Mouse (Mus musculus): ENCODE data around the gene Arhgdia. TPM values are rescaled to one million over a fixed set of nuclear protein-coding genes. Genes with fewer than 3 reads are reported as not detected.
"Not testable (repeated sequence)": the region's sequence is repeated elsewhere in the genome, so short reads cannot be mapped to it uniquely, and the experiment has no call there.

The Arhgdia gene
- total RNA-seq, 1 experiment from 2014 or later = 163 TPM

- ATAC-seq (replicated peaks; ENCODE audit: insufficient number of reproducible peaks, low FRiP score, low TSS enrichment, poor library complexity, severe bottlenecking) = no peak
Measured at GRCm38 (mm10) chr11:120568324-120568723, 13.1 kb downstream of the Arhgdia start.

GRCm38 (mm10) chr11:120565114-120565513, 16.3 kb downstream of the Arhgdia start:
- no peak for ATAC-seq (replicated peaks; ENCODE audit: insufficient number of reproducible peaks, low FRiP score, low TSS enrichment, poor library complexity, severe bottlenecking)

GRCm38 (mm10) chr11:120562949-120563348, 18.5 kb downstream of the Arhgdia start:
- ATAC-seq (replicated peaks; ENCODE audit: insufficient number of reproducible peaks, low FRiP score, low TSS enrichment, poor library complexity, severe bottlenecking) = no peak

- ATAC-seq (replicated peaks; ENCODE audit: insufficient number of reproducible peaks, low FRiP score, low TSS enrichment, poor library complexity, severe bottlenecking) = no peak
Measured at GRCm38 (mm10) chr11:120560952-120561728, 20.3 kb downstream of the Arhgdia start.

- ATAC-seq (replicated peaks; ENCODE audit: insufficient number of reproducible peaks, low FRiP score, low TSS enrichment, poor library complexity, severe bottlenecking) = not testable (repeated sequence)
Measured at GRCm38 (mm10) chr11:120558843-120559242, 22.6 kb downstream of the Arhgdia start.

GRCm38 (mm10) chr11:120555260-120555659, 26.2 kb downstream of the Arhgdia start:
- ATAC-seq (replicated peaks; ENCODE audit: insufficient number of reproducible peaks, low FRiP score, low TSS enrichment, poor library complexity, severe bottlenecking) = no peak

GRCm38 (mm10) chr11:120554834-120555233, 26.6 kb downstream of the Arhgdia start:
- ATAC-seq (replicated peaks; ENCODE audit: insufficient number of reproducible peaks, low FRiP score, low TSS enrichment, poor library complexity, severe bottlenecking) = no peak

GRCm38 (mm10) chr11:120552736-120553135, 28.7 kb downstream of the Arhgdia start:
- ATAC-seq (replicated peaks; ENCODE audit: insufficient number of reproducible peaks, low FRiP score, low TSS enrichment, poor library complexity, severe bottlenecking) = no peak

GRCm38 (mm10) chr11:120550810-120551440, 30.5 kb downstream of the Arhgdia start, which contains the start of gene Ppp1r27:
Gene Ppp1r27, minus strand, starts transcription at chr11:120551132.
- ATAC-seq (replicated peaks; ENCODE audit: insufficient number of reproducible peaks, low FRiP score, low TSS enrichment, poor library complexity, severe bottlenecking) = no peak

GRCm38 (mm10) chr11:120549986-120550809, 31.2 kb downstream of the Arhgdia start:
- ATAC-seq (replicated peaks; ENCODE audit: insufficient number of reproducible peaks, low FRiP score, low TSS enrichment, poor library complexity, severe bottlenecking) = no peak

GRCm38 (mm10) chr11:120549168-120549945, 32.1 kb downstream of the Arhgdia start, which contains the start of gene Mcrip1:
Gene Mcrip1, minus strand, starts transcription at chr11:120549727.
- ATAC-seq (replicated peaks; ENCODE audit: insufficient number of reproducible peaks, low FRiP score, low TSS enrichment, poor library complexity, severe bottlenecking) = peak; percentile 62

GRCm38 (mm10) chr11:120548786-120549167, 32.6 kb downstream of the Arhgdia start:
- no peak for ATAC-seq (replicated peaks; ENCODE audit: insufficient number of reproducible peaks, low FRiP score, low TSS enrichment, poor library complexity, severe bottlenecking)

GRCm38 (mm10) chr11:120548214-120548613, 33.2 kb downstream of the Arhgdia start:
- ATAC-seq (replicated peaks; ENCODE audit: insufficient number of reproducible peaks, low FRiP score, low TSS enrichment, poor library complexity, severe bottlenecking) = no peak

GRCm38 (mm10) chr11:120547469-120547868, 34.0 kb downstream of the Arhgdia start:
- ATAC-seq (replicated peaks; ENCODE audit: insufficient number of reproducible peaks, low FRiP score, low TSS enrichment, poor library complexity, severe bottlenecking) = no peak

- ATAC-seq (replicated peaks; ENCODE audit: insufficient number of reproducible peaks, low FRiP score, low TSS enrichment, poor library complexity, severe bottlenecking) = no peak
Measured at GRCm38 (mm10) chr11:120545964-120546363, 35.5 kb downstream of the Arhgdia start.

- no peak for ATAC-seq (replicated peaks; ENCODE audit: insufficient number of reproducible peaks, low FRiP score, low TSS enrichment, poor library complexity, severe bottlenecking)
Measured at GRCm38 (mm10) chr11:120542376-120542775, 39.0 kb downstream of the Arhgdia start.

GRCm38 (mm10) chr11:120541907-120542306, 39.5 kb downstream of the Arhgdia start:
- ATAC-seq (replicated peaks; ENCODE audit: insufficient number of reproducible peaks, low FRiP score, low TSS enrichment, poor library complexity, severe bottlenecking) = no peak

- ATAC-seq (replicated peaks; ENCODE audit: insufficient number of reproducible peaks, low FRiP score, low TSS enrichment, poor library complexity, severe bottlenecking) = no peak
Measured at GRCm38 (mm10) chr11:120539285-120540014, 42.0 kb downstream of the Arhgdia start.
